Mouse (Mus musculus): ENCODE results near the gene Gm6040. TPM values are rescaled to one million over a fixed set of nuclear protein-coding genes. Genes with fewer than 3 reads are reported as not detected.

Gm6040 gene
- polyA plus RNA-seq (2015; fragmentation: Nextera tagmentation; extraction: Ambion mirVana), result not detected in 2 replicates

DNA sequence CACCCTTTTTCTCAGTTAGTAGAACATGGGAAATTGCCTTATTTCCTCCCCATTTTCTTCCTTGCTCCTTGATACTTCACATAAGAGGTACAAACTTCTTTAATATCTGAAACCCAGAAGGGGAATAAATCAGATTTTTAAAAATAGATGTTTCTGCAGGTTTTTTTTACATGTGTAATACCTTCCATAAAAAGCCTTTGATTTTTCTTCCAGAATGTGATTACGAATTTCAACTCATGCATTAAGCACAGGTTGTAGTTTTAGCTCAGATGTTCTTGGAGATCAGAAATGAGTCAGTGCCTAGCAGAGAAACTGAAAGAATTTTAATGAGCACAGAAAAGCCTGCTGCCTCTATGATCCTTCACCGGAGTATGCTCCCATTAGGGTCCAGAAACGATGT, at the start of gene Gm6040:
Gm6040 (minus strand) TSS at position 101 of the 400 bp plus-strand sequence.
- no peaks in the 10 kb centered on the region for H3K36me3 ChIP-seq
- no peak within 1 kb of the TSS for H3K27ac ChIP-seq (replicated peaks)
- WGBS, result 76% methylated on average over 3 of the region's 3 CpGs
- no peak within 1 kb of the TSS for H3K4me2 ChIP-seq
- H3K27me3 ChIP-seq (replicated peaks), result no peaks in the 10 kb centered on the region
- H3K4me3 ChIP-seq (replicated peaks), result no peak within 1 kb of the TSS
- H3K9me3 ChIP-seq (replicated peaks), result peaks cover 12% of the 10 kb centered on the region; the same call in 1 of the 2 replicates
- ATAC-seq (ENCODE audit: low FRiP score), result no peak
- no peak within 1 kb of the TSS for H3K9ac ChIP-seq (replicated peaks)
- H3K4me1 ChIP-seq, result no peaks in the 10 kb centered on the region

DNA sequence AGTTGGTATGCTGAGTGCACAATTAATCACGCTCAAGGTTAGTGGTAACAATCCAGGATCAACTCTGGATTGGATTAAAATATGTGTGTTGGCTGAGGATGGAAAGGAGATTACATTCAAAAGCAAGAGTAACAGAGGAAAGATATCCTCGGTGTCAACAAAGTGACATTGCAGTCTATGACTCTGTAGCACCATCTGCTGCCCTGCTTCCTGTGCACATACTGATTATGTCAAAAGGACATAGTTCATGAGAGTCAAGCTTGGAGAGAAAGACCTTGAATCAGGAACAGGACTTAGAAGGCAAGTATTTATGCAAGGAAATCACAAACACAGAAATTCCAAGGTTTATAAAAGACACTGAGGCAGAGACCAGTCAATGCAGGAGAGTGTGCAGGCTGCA, 42.7 kb upstream of the Gm6040 start:
- Histone ChIP-seq H3K27ac (replicated peaks) (no peak overlapping the region), H3K9me3 (replicated peaks) (peaks cover 9% of the 10 kb centered on the region; the same call in 1 of the 2 replicates), H3K27me3 (replicated peaks) (no peaks in the 10 kb centered on the region), H3K4me3 (replicated peaks) (no peak overlapping the region), H3K9ac (replicated peaks) (no peak overlapping the region), H3K4me2 (no peak overlapping the region), H3K4me1 (no peaks in the 10 kb centered on the region), H3K36me3 (no peaks in the 10 kb centered on the region)
- ATAC-seq (ENCODE audit: low FRiP score), result no peak
- 78% methylated on average over 2 of the region's 2 CpGs for WGBS

DNA sequence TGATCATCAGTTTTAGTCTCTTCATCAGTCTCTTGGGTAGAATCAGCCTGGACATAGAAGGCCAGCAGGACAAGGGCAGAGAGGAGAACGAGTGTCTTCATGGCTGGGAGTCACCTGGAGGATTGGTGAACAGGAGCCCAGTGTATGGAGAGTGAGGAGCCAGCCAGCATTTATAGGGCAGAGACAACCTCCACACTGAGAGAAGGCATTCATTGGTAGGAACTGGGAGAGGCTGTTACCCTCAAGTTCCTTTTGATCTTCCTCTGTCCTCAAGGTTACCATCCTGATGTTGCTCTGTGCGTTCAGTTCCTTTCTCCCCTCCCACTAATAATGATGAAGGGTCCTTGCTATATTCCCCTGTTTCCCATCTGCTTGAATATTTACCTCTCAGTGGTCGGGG, 22.7 kb upstream of the Gm6040 start, which contains the start of gene AY761185:
AY761185 (minus strand) TSS at position 101 of the 400 bp plus-strand sequence.
- Histone ChIP-seq H3K27ac (replicated peaks) (no peak within 1 kb of the TSS), H3K4me1 (no peaks in the 10 kb centered on the region), H3K4me3 (replicated peaks) (no peak within 1 kb of the TSS), H3K36me3 (no peaks in the 10 kb centered on the region), H3K9ac (replicated peaks) (no peak within 1 kb of the TSS), H3K27me3 (replicated peaks) (no peaks in the 10 kb centered on the region), H3K9me3 (replicated peaks) (peaks cover 17% of the 10 kb centered on the region; the same call in 1 of the 2 replicates), H3K4me2 (no peak within 1 kb of the TSS)
- no peak for ATAC-seq (ENCODE audit: low FRiP score)
- 81% methylated on average over 3 of the region's 3 CpGs for WGBS

DNA sequence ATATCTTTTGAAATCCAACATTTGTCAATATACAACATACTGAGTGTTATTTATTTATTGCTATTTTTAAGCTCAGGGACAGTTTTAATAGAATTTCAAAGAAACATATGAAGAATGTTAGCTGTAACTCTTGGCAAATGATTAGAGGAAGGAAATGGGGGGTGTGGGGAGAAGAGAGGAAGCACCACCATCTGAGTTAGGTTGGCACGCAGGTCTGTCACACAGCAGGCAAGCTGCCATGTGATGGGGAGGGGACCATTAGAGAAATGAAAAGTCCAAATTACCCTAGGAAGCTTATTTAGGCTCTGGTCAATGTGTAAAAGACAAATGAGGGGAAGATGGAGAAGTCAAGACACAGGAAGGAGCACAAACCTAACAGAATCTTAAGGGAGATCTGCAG, 9.6 kb downstream of the Gm6040 start:
- Histone ChIP-seq H3K4me1 (no peaks in the 10 kb centered on the region), H3K36me3 (no peaks in the 10 kb centered on the region), H3K27ac (replicated peaks) (no peak overlapping the region), H3K9me3 (replicated peaks) (peaks cover 10% of the 10 kb centered on the region; the same call in 1 of the 2 replicates), H3K9ac (replicated peaks) (no peak overlapping the region), H3K4me2 (no peak overlapping the region), H3K4me3 (replicated peaks) (no peak overlapping the region), H3K27me3 (replicated peaks) (no peaks in the 10 kb centered on the region)
- ATAC-seq (ENCODE audit: low FRiP score), result no peak
- 84% methylated on average over 1 of the region's 1 CpGs for WGBS

GRCm38 (mm10) chr8:20908256-20908655, 13.6 kb downstream of the Gm6040 start:
- WGBS, result 61% methylated on average over 2 of the region's 2 CpGs
- H3K36me3 ChIP-seq, result no peaks in the 10 kb centered on the region
- H3K27me3 ChIP-seq (replicated peaks), result no peaks in the 10 kb centered on the region
- H3K4me3 ChIP-seq (replicated peaks), result no peak overlapping the region
- H3K9me3 ChIP-seq (replicated peaks), result peaks cover 10% of the 10 kb centered on the region; the same call in 1 of the 2 replicates
- H3K9ac ChIP-seq (replicated peaks), result no peak overlapping the region
- H3K27ac ChIP-seq (replicated peaks), result no peak overlapping the region
- H3K4me2 ChIP-seq, result no peak overlapping the region
- no peak for ATAC-seq (ENCODE audit: low FRiP score)
- H3K4me1 ChIP-seq, result no peaks in the 10 kb centered on the region

DNA sequence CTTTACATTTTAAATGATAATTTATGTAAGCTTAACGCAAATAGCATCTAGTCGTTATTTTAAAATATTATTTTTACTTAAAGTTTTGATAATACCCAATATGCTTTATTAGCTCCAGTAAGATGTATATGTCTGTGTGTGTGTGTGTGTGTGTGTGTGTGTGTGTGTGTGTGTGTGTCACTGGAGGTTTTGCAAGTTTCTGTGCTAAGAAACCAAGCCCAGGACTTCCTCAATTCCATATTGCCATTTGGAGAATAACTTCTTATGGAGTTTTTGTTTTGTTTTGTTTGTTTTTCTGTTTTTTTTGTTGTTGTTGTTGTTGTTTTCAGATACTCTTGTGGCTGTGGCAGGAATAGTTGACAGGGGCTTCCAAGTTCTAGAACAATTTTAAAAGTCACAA, 14.8 kb downstream of the Gm6040 start:
- Histone ChIP-seq H3K4me1 (no peaks in the 10 kb centered on the region), H3K9ac (replicated peaks) (no peak overlapping the region), H3K9me3 (replicated peaks) (peaks cover 13% of the 10 kb centered on the region), H3K4me2 (no peak overlapping the region), H3K4me3 (replicated peaks) (no peak overlapping the region), H3K27me3 (replicated peaks) (no peaks in the 10 kb centered on the region), H3K27ac (replicated peaks) (no peak overlapping the region), H3K36me3 (no peaks in the 10 kb centered on the region)
- 90% methylated on average over 2 of the region's 2 CpGs for WGBS
- no peak for ATAC-seq (ENCODE audit: low FRiP score)

DNA sequence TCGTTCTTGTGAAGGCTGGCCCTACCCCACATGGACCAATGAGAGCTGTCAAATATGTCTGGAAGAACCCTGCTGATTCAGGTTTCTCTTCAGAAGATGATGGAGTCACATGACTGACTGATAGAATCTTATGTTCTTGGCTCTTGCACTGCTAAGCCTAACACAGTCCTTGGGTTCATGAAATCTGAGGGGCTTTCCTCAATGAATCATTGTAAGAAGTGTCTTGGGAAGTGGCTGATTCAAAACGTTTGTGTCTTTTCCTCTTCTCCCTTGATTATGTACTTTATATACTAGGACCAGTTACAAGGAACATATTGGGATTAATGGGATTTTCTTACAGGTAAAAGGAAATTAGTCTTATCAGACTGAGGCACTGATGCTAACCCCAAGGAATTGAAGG, 19.3 kb downstream of the Gm6040 start, which contains the start of gene Gm15056:
Gm15056 (minus strand) TSS at position 101 of the 400 bp plus-strand sequence.
- peaks cover 18% of the 10 kb centered on the region for H3K9me3 ChIP-seq (replicated peaks)
- H3K4me2 ChIP-seq, result no peak within 1 kb of the TSS
- H3K9ac ChIP-seq (replicated peaks), result no peak within 1 kb of the TSS
- no peaks in the 10 kb centered on the region for H3K4me1 ChIP-seq
- no peak for ATAC-seq (ENCODE audit: low FRiP score)
- H3K27me3 ChIP-seq (replicated peaks), result no peaks in the 10 kb centered on the region
- no peak within 1 kb of the TSS for H3K4me3 ChIP-seq (replicated peaks)
- H3K27ac ChIP-seq (replicated peaks), result no peak within 1 kb of the TSS
- whole genome bisulfite sequencing, result 56% methylated on average over 2 of the region's 2 CpGs
- no peaks in the 10 kb centered on the region for H3K36me3 ChIP-seq

- Histone ChIP-seq H3K27ac (replicated peaks) (no peak within 1 kb of the TSS), H3K4me3 (replicated peaks) (no peak within 1 kb of the TSS), H3K4me2 (no peak within 1 kb of the TSS), H3K27me3 (replicated peaks) (no peaks in the 10 kb centered on the region), H3K4me1 (no peaks in the 10 kb centered on the region), H3K36me3 (no peaks in the 10 kb centered on the region), H3K9me3 (replicated peaks) (peaks cover 32% of the 10 kb centered on the region), H3K9ac (replicated peaks) (no peak within 1 kb of the TSS)
- ATAC-seq (ENCODE audit: low FRiP score), result no peak
- WGBS, result 76% methylated on average over 2 of the region's 2 CpGs
Measured at GRCm38 (mm10) chr8:20892369-20892768, 29.5 kb downstream of the Gm6040 start, which contains the start of gene Defb33. Gene Defb33, plus strand, starts transcription at chr8:20892669.

- Histone ChIP-seq H3K4me1 (no peaks in the 10 kb centered on the region), H3K9ac (replicated peaks) (no peak overlapping the region), H3K4me2 (no peak overlapping the region), H3K36me3 (no peaks in the 10 kb centered on the region), H3K4me3 (replicated peaks) (no peak overlapping the region), H3K9me3 (replicated peaks) (peaks cover 11% of the 10 kb centered on the region; the same call in 1 of the 2 replicates), H3K27me3 (replicated peaks) (no peaks in the 10 kb centered on the region), H3K27ac (replicated peaks) (no peak overlapping the region)
- no peak for ATAC-seq (ENCODE audit: low FRiP score)
- 58% methylated on average over 6 of the region's 6 CpGs for WGBS
Measured at GRCm38 (mm10) chr8:20874608-20875007, 47.3 kb downstream of the Gm6040 start.

Other genes with a start within 250 kb of the Gm6040 start
- not detected in 2 replicates for gene Defb33, start 29.4 kb downstream of the Gm6040 start, polyA plus RNA-seq (2015; fragmentation: Nextera tagmentation; extraction: Ambion mirVana)
- not detected in 2 replicates for gene Gm15056, start 19.4 kb downstream of the Gm6040 start, polyA plus RNA-seq (2015; fragmentation: Nextera tagmentation; extraction: Ambion mirVana)
- not detected in 2 replicates for gene AY761185, start 22.6 kb upstream of the Gm6040 start, polyA plus RNA-seq (2015; fragmentation: Nextera tagmentation; extraction: Ambion mirVana)
- gene Defa21, start 103.5 kb upstream of the Gm6040 start, polyA plus RNA-seq (2015; fragmentation: Nextera tagmentation; extraction: Ambion mirVana), result not detected in 2 replicates
- gene Defa23, start 133.0 kb upstream of the Gm6040 start, polyA plus RNA-seq (2015; fragmentation: Nextera tagmentation; extraction: Ambion mirVana), result not detected in 2 replicates
- gene Defa35, start 143.0 kb upstream of the Gm6040 start, polyA plus RNA-seq (2015; fragmentation: Nextera tagmentation; extraction: Ambion mirVana), result not detected in 2 replicates
- gene Defa25, start 162.4 kb upstream of the Gm6040 start, polyA plus RNA-seq (2015; fragmentation: Nextera tagmentation; extraction: Ambion mirVana), result not detected in 2 replicates
- not detected in 2 replicates for gene Gm14851, start 174.0 kb upstream of the Gm6040 start, polyA plus RNA-seq (2015; fragmentation: Nextera tagmentation; extraction: Ambion mirVana)
- gene Defa30, start 212.6 kb upstream of the Gm6040 start, polyA plus RNA-seq (2015; fragmentation: Nextera tagmentation; extraction: Ambion mirVana), result not detected in 2 replicates
- gene Defa22, start 240.2 kb upstream of the Gm6040 start, polyA plus RNA-seq (2015; fragmentation: Nextera tagmentation; extraction: Ambion mirVana), result not detected in 2 replicates